ENCODE assay signal across 18 mouse cellular contexts in the genomic region with DNA sequence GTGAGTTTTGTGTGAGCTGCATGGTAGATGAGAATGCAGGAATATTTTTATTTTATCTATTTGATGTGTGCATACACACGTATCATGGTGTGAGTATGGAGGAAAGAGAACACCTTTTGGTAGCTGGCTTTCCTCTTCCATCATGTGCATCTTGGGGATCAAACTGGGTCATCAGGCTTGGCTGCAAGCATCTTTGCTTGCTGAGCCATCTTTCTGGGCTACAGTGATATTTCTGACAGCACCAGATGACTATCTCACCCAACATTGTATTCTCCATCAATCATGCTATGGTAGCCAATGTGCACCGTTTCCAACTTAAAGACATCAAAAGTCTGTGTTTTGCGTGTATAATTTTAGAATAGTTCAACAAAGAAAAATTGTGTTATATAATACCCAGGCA.
"Had no signal": no experiment of that assay in that cellular context is flagged by ENCODE, and none has a peak within 500 bp of the region (broad histone marks: within the 10 kb centered on the region; RNA-seq: fewer than 3 reads in every experiment).

No protein-coding gene starts in this region.

- H3K27ac ChIP-seq: kidney, postnatal 0 days; limb, embryonic 12.5 days; limb, embryonic 15.5 days; liver, embryonic 14.5 days; stomach, postnatal 0 days had no signal

- H3K4me3 ChIP-seq: limb, embryonic 12.5 days; limb, embryonic 15.5 days had no signal

- H3K4me1 ChIP-seq: limb, embryonic 12.5 days; limb, embryonic 15.5 days had no signal

- ATAC-seq: liver, postnatal 0 days; lung, postnatal 0 days had no signal

- H3K27me3 ChIP-seq: limb, embryonic 12.5 days; limb, embryonic 15.5 days had no signal

- DNase-seq: kidney, postnatal 36 days; left cerebral cortex, postnatal 4 days; liver, postnatal 0 days; lung, embryonic 14.5 days; lung, postnatal 4 days; midbrain, embryonic 14.5 days; right cerebral cortex, adult 18-20 months; right cerebral cortex, postnatal 14 days; right cerebral cortex, postnatal 4 days; thymus, adult 2 months; thymus, postnatal 14 days; thymus, postnatal 4 days had no signal
